Mouse (Mus musculus): ENCODE results near the gene Abcd1.
"Not testable (repeated sequence)": the region's sequence is repeated elsewhere in the genome, so short reads cannot be mapped to it uniquely, and the experiment has no call there.

DNA sequence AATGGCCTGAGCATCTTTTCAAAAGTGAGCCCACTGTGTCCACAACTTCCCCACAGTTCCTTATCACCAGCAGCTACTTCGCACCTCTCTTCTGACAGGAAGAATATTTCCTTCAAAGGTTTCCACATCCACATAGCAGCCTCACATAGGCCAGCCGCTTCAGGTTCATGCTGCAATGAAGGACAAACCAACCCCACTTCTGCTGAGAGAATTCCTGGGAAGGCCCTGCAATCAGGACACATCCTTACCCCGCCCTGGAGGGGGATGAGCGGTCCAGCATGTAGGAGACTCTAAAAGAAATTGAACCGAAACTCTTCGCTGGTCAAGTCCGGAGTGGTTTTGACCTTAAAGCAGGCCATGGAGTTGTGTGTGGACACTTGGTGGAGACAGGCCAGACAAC, 23.4 kb downstream of the Abcd1 start:
- TF ChIP-seq POLR2A, EP300 (IDR thresholded peaks at IDR 0.05; ENCODE audit: insufficient read depth, low read depth, low read length): not testable (repeated sequence)
